Mouse (Mus musculus) intestine, postnatal 0 days (tissue): Measurements from ENCODE around the gene Fbxw27. TPM values are rescaled to one million over a fixed set of nuclear protein-coding genes. Genes with fewer than 3 reads are reported as not detected.
A peak's percentile ranks its signal among the peaks of the same experiment; 100 is the strongest.
"Not testable (repeated sequence)": the region's sequence is repeated elsewhere in the genome, so short reads cannot be mapped to it uniquely, and the experiment has no call there.

Experiments
- ATAC-seq: fragments of 200-750 bp; cut with Nextera tagmentation; 2 replicates; pipeline ENCODE4 v1.8.0; 2017; ENCODE audit warnings: mild to moderate bottlenecking, moderate TSS enrichment, moderate library complexity
- H3K27ac ChIP-seq: fragments of 300-500 bp; sonication (generic); 2 replicates; pipeline ENCODE4 v1.5.1; 2014; ENCODE audit warnings: mild to moderate bottlenecking, low read depth, low read length, moderate library complexity
- H3K27me3 ChIP-seq: fragments of 300-500 bp; sonication (generic); replicated peaks from 2 replicates; pipeline ENCODE4 v1.6.1; 2014; ENCODE audit warnings: low read length, mixed read lengths; ENCODE audit not compliant: control insufficient read depth, insufficient read depth
- H3K36me3 ChIP-seq: fragments of 300-500 bp; sonication (generic); 2 replicates; pipeline ENCODE4 v1.6.1; 2014; ENCODE audit warnings: mild to moderate bottlenecking, moderate library complexity; ENCODE audit not compliant: control insufficient read depth, insufficient read depth
- H3K4me1 ChIP-seq: fragments of 300-500 bp; sonication (generic); replicated peaks from 2 replicates; pipeline ENCODE4 v1.6.1; 2014; ENCODE audit warnings: antibody characterized with exemption, low read length, mixed read lengths; ENCODE audit not compliant: control insufficient read depth, insufficient read depth
- H3K4me2 ChIP-seq: fragments of 300-500 bp; sonication (generic); replicated peaks from 2 replicates; pipeline ENCODE4 v1.6.1; 2014; ENCODE audit warnings: low read depth, mild to moderate bottlenecking, moderate library complexity
- H3K4me3 ChIP-seq: fragments of 300-500 bp; sonication (generic); 2 replicates; pipeline ENCODE4 v1.5.1; 2014; ENCODE audit warnings: low read depth, low read length
- H3K9ac ChIP-seq: fragments of 300-500 bp; sonication (generic); 2 replicates; pipeline ENCODE4 v1.6.1; 2014; ENCODE audit warnings: mild to moderate bottlenecking, low read depth, low read length
- H3K9me3 ChIP-seq: fragments of 300-500 bp; sonication (generic); 2 replicates; pipeline ENCODE4 v1.6.1; 2016; ENCODE audit warnings: mixed run types; ENCODE audit not compliant: control insufficient read depth
- CTCF ChIP-seq: sonication (generic); IDR thresholded peaks from 2 replicates; pipeline ENCODE4 v1.5.1; 2016; ENCODE audit warnings: low read depth, mild to moderate bottlenecking, control low read depth, antibody characterized with exemption, moderate library complexity
- WGBS: fragments of 180-500 bp; shearing (Covaris S2); extraction: QIAGEN DNeasy Blood & Tissue Kit; methylation state at CpG from one replicate; pipeline ENCODE4 v1.1.7; 2014; 5-methylcytosine and 5-hydroxymethylcytosine counted together
- polyA plus RNA-seq: library from polyadenylated mRNA; unstranded; fragments of >200 nt; fragmentation: Nextera tagmentation; extraction: Ambion mirVana; gene quantifications from 2 replicates; pipeline ENCODE4 v1.2.1, GENCODE M21; 2015

Gene Fbxw27
- not detected in 2 replicates for polyA plus RNA-seq

- not testable (repeated sequence) for H3K27ac ChIP-seq, H3K9me3 ChIP-seq, H3K4me1 ChIP-seq, H3K27me3 ChIP-seq, H3K36me3 ChIP-seq, H3K4me2 ChIP-seq, ATAC-seq, H3K4me3 ChIP-seq, H3K9ac ChIP-seq
- WGBS: 81% methylated on average over 4 of the region's 4 CpGs
These were observed at the start of gene Fbxw27 for GRCm38 (mm10) chr9:109790570-109790969. TSS of gene Fbxw27 (minus strand) at chr9:109790670.

GRCm38 (mm10) chr9:109833088-109833412, 42.6 kb upstream of the Fbxw27 start:
- no peak for TF ChIP-seq CTCF
- H3K27ac ChIP-seq: peak overlapping the region; percentile 68; the same call in 1 of the 2 replicates
- 8% methylated on average over 6 of the region's 6 CpGs for WGBS
- H3K4me1 ChIP-seq: 0 out of 2 replicates have a peak, but pooled peaks cover 2% of the 10 kb centered on the region
- peak overlapping the region; percentile 71 for H3K4me3 ChIP-seq
- H3K36me3 ChIP-seq: peaks cover 7% of the 10 kb centered on the region; the same call in 1 of the 2 replicates
- H3K4me2 ChIP-seq: peak overlapping the region; percentile 95
- no peaks in the 10 kb centered on the region for H3K27me3 ChIP-seq
- 0 out of 2 replicates have a peak, but pooled peaks have one; percentile 7 for ATAC-seq
- peak overlapping the region; percentile 69 for H3K9ac ChIP-seq
- no peaks in the 10 kb centered on the region for H3K9me3 ChIP-seq

DNA sequence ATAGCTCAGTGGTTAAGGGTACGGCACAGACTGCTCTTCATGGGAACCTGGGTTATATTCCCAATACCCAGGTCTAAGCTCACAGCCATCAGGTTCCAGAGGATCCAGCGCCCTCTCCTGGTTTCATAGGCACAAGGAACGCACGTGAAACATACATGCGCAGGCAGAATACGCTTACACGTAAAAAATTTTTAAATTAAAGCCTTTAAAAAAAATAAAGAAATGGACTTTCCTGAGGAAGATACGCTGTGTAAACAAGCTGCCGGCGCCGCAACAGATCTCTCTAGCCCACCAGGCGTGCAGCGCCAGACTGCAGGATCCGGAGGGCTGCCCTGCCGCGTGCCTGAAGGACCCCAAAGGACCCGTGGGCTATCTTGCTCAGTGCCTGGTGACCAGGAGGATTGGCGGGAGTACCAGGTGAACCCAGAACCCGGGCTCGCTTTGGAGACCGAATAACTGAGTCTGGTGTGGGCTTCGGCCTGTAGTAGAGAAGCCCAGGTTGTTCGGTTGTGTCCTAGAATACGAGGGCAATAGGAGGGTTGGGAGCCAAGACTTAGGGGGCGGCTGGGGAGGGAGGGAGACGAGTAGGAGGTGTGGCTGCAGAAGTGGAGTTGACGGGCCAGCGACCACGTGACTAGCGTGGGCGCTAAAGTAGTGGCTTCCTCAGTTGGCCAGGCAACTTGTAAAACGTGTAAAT, 42.1 kb upstream of the Fbxw27 start, which contains the start of gene Nme6:
TSS of gene Nme6 (plus strand) at position 359 of the 697 bp plus-strand sequence.
- H3K27me3 ChIP-seq: no peaks in the 10 kb centered on the region
- TF ChIP-seq CTCF: peak; percentile 87
- under 1% methylated on average over 32 of the region's 32 CpGs for whole genome bisulfite sequencing
- no peaks in the 10 kb centered on the region for H3K9me3 ChIP-seq
- 0 out of 2 replicates have a peak, but pooled peaks cover 2% of the 10 kb centered on the region for H3K4me1 ChIP-seq
- peak; percentile 96 for ATAC-seq
- peaks cover 1% of the 10 kb centered on the region; the same call in 1 of the 2 replicates for H3K36me3 ChIP-seq
- peak within 1 kb of the TSS; percentile 69 for H3K9ac ChIP-seq
- peak within 1 kb of the TSS; percentile 71 for H3K4me3 ChIP-seq
- H3K4me2 ChIP-seq: peak within 1 kb of the TSS; percentile 95
- H3K27ac ChIP-seq: peak within 1 kb of the TSS; percentile 68; the same call in 1 of the 2 replicates

DNA sequence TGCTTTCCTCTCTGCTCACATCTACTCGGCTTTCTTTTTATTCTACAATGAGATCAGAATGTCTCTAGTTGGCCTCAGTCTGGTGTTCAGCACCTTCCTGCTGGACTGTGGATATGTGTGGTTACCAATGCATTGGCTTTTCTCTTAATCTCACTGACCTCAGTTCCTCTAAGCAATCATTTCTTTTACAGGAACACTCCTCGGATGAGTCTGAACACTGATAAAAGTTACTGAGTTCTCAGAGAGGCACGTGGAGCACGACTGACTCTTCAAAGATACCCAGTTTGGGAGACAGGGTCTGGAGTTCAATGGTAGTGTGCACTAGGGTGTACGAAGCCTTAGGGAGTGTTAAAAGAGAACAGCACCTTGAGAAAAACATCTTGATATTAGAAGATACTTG, 35.7 kb upstream of the Fbxw27 start:
- 73% methylated on average over 5 of the region's 5 CpGs for WGBS
- no peak for TF ChIP-seq CTCF
- no peak for ATAC-seq

DNA sequence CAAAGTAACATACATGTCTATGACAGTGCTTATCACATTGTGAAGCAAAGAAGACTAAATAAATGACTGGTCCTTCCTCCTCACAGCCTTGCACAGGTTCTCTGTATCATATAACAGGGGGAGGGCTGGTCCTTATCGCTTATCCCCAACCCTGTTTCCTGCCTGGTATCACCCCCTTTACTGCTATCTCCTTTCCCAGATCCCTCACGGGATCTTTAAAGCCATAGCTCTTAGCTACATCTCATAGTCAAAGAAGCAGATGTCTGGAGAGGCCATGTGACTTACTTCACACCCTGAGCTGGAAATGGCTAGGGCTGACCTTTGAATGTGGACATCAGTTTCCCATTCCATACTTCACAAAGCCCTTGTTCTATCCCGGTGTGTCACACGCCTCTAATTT, 35.3 kb upstream of the Fbxw27 start:
- Histone ChIP-seq H3K9ac (no peak overlapping the region), H3K9me3 (no peaks in the 10 kb centered on the region), H3K36me3 (no peaks in the 10 kb centered on the region), H3K4me1 (no peaks in the 10 kb centered on the region), H3K4me3 (no peak overlapping the region), H3K4me2 (no peak overlapping the region), H3K27me3 (no peaks in the 10 kb centered on the region), H3K27ac (no peak overlapping the region)
- ATAC-seq: no peak
- TF ChIP-seq CTCF: no peak
- 55% methylated on average over 4 of the region's 4 CpGs for WGBS

More for the DNA sequence above, 35.7 kb upstream of the Fbxw27 start:
- Histone ChIP-seq H3K4me3 (no peak overlapping the region), H3K9me3 (no peaks in the 10 kb centered on the region), H3K9ac (no peak overlapping the region), H3K4me1 (no peaks in the 10 kb centered on the region), H3K4me2 (no peak overlapping the region), H3K27me3 (no peaks in the 10 kb centered on the region), H3K27ac (no peak overlapping the region), H3K36me3 (no peaks in the 10 kb centered on the region)

DNA sequence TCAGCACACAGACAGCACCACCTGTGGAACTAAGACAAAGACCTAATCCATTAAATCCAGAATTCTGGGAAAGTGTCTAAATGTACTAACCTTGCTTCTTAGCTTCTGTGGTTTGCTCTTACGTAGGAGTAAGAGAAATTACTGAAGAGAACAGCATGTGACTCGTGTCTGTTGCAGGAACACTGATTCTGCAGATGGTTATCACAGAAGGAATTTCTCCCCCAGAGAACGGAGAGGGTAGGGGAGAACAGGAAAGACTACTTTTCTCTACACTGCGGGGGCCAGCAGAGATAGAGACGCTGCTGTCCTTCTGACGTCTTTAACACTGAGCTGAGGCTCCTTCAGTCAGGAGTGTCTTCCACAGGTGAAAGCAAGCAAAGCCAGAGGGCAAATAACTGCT, 25.9 kb upstream of the Fbxw27 start:
- Histone ChIP-seq H3K9me3 (no peaks in the 10 kb centered on the region), H3K27ac (no peak overlapping the region), H3K4me1 (no peaks in the 10 kb centered on the region), H3K4me3 (no peak overlapping the region), H3K36me3 (no peaks in the 10 kb centered on the region), H3K4me2 (no peak overlapping the region), H3K9ac (no peak overlapping the region), H3K27me3 (no peaks in the 10 kb centered on the region)
- TF ChIP-seq CTCF: no peak
- 25% methylated on average over 6 of the region's 6 CpGs for WGBS
- ATAC-seq: no peak
